Mouse (Mus musculus) mouse trophoblast stem cell (cell line): ENCODE results near the gene Hist3h2ba.

Experiments
- in situ Hi-C, 2 experiments: fragments of 300-500 bp; cut with MseI, MboI; formaldehyde crosslinking; loops; 2 replicates in 1 of 2; 3 replicates in 1 of 2; pipeline ENCODE4 v1.15.1; 2025

Gene Hist3h2ba

DNA sequence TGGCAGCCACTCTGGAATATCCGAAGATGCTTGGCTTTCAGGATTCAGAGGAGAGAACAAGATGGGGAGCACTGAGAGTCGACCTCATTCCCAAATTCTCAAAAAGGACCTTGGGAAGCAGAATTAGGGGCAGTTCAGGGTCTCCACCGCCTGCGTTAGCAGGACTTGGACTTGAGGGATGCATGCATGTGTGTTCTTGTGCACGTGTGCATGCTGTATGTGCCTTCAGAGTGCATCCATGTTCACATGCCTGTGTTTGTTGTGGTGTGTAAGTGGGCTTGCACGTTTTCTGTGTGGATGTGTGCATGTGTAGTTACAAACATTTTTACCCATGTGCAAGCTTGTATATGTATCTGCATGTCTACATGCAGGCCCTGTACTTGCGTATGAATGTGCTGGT, 15.5 kb downstream of the Hist3h2ba start:
- in situ Hi-C loops, result no loop called here

DNA sequence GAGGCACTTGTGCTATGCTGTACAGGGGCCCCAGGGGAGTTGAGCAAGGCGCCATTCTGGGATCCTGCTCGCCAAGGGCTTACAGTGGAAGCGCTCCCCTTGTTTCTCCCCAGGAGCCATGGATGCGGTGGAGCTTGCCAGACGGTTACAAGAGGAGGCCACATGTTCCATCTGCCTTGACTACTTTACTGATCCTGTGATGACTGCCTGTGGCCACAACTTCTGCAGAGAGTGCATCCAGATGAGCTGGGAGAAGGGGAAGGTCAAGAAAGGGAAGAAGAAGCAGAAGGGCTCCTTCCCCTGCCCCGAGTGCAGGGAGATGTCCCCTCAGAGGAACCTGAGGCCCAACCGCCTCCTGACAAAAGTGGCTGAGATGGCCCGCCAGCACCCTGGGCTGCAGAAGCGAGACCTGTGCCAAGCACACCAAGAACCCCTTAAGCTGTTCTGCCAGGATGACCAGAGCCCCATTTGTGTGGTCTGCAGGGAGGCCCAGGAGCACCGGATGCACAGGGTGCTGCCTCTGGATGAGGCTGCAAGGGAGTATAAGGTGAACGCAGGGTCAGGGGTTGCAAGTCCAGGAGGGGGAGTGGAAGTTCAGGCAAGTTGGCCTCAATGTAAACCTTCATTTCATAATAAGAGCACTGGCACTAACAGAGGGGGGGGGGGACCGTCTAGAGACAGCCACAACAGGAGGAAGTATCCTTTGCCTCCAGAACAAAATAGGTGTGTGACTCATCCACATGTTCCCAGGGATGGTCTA, 16.5 kb downstream of the Hist3h2ba start:
- in situ Hi-C loops, result no loop called here

- in situ Hi-C loops, result no loop called here
Measured at GRCm38 (mm10) chr11:58967346-58967745, 18.6 kb downstream of the Hist3h2ba start.

DNA sequence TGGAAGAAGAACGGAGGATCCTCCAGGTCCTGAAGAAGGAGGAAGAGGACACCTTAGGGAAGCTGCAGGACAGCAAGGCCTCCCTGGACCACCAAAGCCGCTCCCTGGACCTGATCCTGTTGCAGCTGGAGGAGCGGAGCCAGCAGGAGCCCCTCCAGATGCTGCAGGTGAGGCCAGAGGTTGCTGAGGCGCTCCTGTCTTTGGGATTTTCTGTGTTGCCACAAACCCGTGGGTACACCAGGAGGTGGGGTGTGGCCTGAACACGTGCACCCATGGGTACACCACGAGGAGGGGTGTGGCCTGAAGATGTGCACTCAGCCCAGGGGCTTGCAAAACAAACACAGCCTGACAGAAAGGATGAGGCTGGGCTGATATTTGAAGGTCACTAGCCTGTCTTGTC, 19.8 kb downstream of the Hist3h2ba start:
- in situ Hi-C loops, result no loop called here

GRCm38 (mm10) chr11:58969027-58969426, 20.3 kb downstream of the Hist3h2ba start:
- in situ Hi-C loops, result no loop called here

- in situ Hi-C loops, result no loop called here
Measured at GRCm38 (mm10) chr11:58969659-58970058, 20.9 kb downstream of the Hist3h2ba start.

GRCm38 (mm10) chr11:58970831-58971530, 22.3 kb downstream of the Hist3h2ba start:
- in situ Hi-C loops, result no loop called here

DNA sequence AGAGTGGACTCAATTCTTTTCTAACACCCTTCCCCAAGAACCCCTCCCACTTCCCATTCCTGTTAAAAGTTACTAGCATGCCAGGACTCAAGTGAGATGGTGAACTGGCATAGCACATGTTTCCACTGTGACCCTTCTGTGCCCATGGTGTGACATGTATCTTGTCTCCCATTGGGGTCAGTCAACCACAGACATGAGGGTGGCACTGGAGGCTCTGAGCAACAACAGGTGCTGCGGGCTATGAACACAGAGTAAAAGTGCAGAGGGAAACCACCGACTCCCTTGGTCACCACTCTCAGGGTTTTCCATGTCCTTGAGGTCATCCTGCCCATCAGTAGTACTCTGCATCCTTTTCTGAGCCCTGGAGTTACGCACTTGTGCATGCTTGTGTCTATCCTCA, 23.1 kb downstream of the Hist3h2ba start:
- in situ Hi-C loops, result no loop called here

DNA sequence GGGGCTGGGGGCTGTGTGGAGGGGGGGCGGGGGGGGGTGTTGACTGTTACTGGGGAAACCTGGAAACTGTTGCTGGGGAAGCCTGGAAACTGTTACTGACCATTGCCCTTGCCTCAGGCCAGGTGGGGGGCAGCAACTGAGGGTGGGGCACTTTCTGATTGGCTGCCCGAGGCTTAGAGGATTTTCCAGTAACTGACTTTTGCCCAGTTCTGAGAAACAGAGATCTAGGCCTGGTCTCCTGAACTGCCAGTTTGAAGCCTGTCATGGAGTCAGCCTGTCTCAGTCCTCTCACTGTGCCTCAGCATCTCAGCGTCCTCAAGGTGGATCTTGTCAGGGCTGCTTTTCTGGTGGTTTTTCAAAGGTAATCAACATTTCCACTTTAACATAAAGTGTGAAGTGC, 25.7 kb downstream of the Hist3h2ba start:
- in situ Hi-C loops, result no loop called here

DNA sequence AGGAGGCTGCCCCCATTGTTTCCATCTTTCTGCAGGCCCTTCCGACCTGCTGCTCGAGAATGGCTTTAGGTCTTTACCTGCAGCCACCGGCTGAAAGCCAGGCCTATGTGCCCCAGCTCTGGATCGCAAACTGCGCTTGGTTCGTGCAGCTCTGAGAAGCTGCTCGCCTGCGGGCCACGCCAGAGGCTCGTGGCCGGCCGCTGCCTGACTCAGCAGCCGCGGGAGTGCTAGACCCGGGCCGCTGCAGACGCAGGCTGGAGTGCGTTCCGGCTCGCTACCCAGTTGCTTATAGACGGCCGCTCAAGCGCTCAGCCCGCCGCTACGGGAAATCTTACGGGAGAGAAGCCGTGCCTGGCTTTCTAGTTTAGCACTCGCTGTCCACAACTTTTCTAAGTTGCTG, 28.4 kb downstream of the Hist3h2ba start:
- in situ Hi-C loops, result no loop called here

- in situ Hi-C loops, result no loop called here
Measured at GRCm38 (mm10) chr11:58977607-58978026, 28.9 kb downstream of the Hist3h2ba start.

DNA sequence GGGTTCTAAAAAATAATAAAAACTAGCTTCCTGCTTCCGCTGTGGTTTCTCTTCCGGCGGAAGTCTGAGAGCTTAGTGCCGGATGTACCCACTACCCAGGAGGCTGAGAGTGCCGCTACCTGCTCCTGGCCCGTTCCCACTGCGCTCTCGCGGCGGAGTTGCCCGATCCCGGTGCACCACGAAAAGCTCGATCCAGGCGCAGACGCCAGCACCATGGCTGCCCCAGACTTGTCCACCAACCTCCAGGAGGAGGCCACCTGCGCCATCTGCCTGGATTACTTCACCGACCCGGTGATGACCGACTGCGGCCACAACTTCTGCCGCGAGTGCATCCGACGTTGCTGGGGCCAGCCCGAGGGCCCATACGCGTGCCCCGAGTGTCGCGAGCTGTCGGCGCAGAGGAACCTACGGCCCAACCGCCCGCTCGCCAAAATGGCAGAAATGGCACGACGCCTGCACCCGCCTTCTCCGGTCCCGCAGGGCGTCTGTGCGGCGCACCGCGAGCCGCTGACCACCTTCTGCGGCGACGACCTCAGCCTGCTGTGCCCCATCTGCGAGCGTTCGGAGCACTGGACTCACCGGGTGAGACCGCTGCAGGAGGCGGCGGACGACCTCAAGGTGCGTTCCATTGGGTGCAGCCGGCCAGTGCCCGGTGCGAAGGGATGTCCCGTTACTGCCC, 29.4 kb downstream of the Hist3h2ba start, which contains the start of gene Trim11:
Trim11 (plus strand) TSS at position 67 of the 679 bp plus-strand sequence.
- in situ Hi-C loops, result no loop called here

DNA sequence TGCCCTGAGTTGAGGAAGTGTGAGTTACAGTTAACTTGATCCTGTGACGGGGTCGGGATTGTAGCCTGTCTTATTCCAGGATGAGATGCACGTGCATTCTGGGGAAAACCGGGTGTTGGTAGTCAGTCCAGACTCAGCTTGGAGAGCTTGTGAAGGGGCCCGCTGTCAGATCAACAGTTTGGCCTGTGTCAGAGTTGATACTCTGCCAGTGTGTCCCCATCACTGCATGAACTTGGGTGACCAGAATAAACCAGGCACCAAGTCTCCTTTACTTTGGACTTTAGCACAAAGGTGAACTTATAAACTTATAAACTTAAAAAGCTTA, 29.9 kb downstream of the Hist3h2ba start:
- in situ Hi-C loops, result no loop called here

- in situ Hi-C loops, result no loop called here
Measured at GRCm38 (mm10) chr11:58979183-58979582, 30.5 kb downstream of the Hist3h2ba start.

DNA sequence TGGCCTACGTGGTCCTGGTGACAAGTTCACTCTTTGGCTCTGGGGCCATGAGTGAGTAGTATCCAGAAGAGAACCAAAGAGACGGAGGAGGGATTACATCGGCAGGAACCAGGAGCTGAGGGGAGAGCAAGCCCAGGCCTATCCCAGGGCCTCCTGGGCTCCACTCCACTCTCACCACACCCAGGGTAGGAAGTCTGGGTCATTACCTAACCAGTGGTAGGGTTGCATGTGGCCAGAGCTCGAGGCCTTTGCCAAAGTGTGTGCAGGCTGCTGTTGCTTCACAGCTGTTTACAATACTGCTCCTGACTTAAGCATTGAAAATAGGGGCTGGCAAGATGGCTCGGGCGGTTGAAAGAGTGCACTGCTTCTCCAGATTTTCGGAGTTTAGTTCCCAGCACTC, 30.9 kb downstream of the Hist3h2ba start:
- in situ Hi-C loops, result no loop called here

DNA sequence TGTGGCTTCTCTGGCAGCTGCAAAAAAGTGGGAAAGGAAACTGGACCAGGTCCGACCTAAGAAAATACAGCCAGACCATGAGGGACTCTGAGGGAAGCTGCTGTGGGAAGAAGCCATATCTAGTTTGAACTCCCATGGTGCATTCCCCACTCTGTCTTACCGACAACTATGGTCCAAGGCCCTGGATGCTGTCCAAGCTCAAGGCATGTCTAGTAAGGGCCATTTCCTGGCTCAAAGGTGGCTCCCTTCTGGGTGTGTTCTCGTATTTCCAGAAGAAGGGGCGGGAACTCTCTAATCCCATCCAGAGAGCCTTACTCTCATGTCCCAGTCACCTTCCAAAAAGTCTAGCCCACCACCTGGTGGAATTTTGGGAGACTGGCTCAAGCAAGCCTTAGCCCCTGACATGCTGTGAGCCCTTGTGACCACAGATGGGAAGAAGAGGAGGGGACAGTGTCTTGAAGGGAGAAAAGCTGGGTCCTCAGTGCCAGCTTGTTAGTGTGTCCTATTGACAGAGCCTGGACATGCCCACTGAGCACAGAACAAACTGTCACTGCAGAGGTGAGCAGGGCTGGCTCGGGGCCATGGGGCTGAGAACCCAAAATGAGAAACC, 31.8 kb downstream of the Hist3h2ba start:
- in situ Hi-C loops, result no loop called here

GRCm38 (mm10) chr11:58981541-58982447, 33.1 kb downstream of the Hist3h2ba start:
- in situ Hi-C loops, result no loop called here

GRCm38 (mm10) chr11:58982471-58983097, 33.9 kb downstream of the Hist3h2ba start:
- in situ Hi-C loops, result no loop called here

DNA sequence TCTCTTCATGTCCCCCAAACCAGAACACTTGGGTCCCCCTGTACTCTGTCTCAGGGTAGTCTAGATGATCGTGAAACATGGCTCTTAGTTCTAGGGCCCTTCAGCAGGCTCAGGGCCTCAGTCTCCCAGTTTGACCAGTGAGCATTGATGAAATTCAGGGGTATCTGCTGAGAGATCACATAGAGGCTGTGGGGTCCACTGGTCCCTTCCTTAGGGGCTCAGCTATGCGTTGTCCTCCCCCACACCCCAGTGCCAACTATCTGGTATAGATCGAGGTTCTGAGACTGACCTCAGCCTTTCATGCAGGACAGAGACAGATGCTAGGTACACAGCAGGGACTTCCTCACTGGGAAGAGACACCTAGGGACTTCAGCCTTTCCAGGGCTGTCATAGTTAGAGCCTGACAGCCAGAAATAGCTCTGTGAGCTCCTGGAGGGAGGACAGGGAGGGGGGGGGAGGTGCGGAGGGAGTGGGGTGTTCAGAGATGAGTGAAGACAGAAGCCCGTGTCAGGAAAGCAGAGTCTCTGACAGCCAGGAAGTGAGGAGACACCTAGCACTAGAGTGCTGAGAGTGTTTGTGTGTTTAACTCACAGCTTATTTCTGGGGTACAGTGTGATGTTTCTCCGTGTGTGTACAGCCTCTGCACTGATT, 35.1 kb downstream of the Hist3h2ba start:
- in situ Hi-C loops, result no loop called here

GRCm38 (mm10) chr11:58984657-58985056, 35.9 kb downstream of the Hist3h2ba start:
- in situ Hi-C loops, result no loop called here
